Mouse (Mus musculus): ENCODE results near the gene Tmem88. TPM values are rescaled to one million over a fixed set of nuclear protein-coding genes. Genes with fewer than 3 reads are reported as not detected.
A peak's percentile ranks its signal among the peaks of the same experiment; 100 is the strongest.
"Not testable (repeated sequence)": the region's sequence is repeated elsewhere in the genome, so short reads cannot be mapped to it uniquely, and the experiment has no call there.

Tmem88 gene
- total RNA-seq, 4 experiments from 2014 or later: 13.2 to 24.7 (median 19.5) TPM

DNA sequence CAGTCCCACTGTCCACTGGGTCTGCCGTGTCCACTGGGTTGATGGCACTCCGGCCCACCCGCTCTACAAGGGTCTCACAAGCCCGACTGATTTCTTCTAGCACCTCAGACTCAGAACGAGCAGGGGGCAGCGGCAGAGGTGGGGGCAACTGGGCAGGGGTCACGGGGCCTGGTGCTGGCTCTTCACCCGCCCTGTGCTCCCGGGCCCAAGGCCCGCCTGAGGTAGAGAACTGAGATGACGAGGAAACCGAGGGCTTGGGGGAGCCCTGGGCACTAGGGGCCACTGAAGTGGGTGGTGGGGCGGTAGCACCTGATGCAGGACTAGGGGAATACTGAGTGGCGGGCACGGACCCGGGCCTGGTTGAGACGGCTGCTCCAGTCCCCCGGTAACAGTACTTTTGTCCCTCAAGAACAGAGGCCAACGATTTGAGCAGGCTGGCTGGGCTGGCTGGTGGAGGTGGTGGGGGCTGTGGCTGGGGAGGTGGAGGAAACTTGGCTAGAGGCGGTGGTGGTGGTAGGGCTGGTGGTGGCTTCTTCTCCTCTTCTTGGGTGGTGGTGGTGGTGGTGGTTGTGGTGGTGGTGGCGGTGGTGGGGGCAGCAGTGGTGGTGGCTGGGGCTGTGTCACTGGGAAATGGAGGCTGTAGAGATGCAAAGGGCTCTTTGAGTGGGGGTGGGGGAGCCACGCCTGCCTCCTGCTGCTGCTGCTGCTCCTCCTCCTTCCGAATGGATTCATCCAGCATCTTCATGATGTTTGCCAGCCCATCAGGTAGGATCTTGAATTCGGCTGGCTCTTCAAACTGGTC, 6.8 kb upstream of the Tmem88 start:
- DNase-seq (ENCODE audit: low spot score): no peak

DNA sequence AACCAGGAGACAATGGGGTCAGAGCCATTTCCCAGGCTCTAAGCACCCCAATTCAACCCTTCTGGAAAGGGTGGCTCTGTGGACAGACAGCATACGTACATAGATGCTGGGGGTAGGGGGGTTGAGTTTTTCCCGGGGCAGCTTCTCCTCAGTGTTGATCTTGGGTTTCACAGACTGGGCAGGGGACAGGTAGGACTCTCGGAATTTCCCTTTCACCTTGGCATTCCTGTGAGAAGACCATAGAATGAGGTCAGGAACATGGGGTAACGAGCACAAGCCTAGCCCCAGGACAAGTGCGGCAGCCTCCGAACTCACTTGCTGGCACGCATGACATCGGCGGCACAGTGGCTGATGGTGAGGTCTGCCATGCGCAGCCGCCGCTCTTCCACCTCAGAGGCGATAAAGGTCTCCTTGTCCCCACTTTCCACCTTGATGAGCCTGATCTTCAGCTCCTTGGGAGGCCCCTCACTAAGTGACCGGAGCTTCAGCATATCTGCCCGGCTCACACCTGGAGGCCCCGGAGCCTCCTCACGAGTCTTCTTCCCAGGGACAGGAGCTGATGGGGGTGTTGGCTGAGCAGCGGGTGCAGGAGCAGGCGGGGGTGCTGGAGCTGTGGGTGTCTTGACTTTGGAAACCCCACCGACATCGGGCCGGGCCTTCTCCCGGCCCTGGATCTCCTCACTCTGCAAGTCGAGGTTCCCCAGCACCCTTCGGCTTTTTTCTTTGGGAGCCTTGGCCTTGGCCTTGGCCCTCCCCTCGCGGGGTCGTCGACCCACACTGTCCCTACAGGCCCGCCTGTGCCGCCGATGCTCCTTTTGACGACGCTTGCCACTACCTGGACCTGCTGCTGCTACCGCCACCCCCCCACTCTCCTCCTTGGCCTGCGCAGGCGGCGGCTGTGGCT, 5.9 kb upstream of the Tmem88 start:
- DNase-seq (ENCODE audit: low spot score): no peak

DNA sequence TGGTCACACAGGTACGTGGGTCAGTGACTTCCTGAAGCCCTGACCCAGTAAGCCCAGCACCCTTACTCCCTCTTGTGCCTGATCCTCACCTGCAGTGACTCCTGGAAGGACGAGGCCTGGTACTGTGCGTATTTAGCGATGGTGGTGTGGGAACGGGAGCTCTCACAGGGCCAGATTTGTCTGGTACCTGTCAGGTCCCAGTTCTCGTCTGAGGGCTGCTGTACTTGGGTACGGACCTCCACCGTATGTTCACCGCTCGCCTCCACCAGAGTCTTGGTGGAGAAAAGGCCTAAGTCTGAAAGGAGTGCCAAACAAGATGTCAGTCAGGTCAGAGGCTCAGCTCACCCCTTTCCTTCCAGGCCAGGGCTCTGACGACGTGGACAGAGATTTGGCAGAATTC, 4.0 kb upstream of the Tmem88 start:
- no peak for DNase-seq (ENCODE audit: low spot score)

DNA sequence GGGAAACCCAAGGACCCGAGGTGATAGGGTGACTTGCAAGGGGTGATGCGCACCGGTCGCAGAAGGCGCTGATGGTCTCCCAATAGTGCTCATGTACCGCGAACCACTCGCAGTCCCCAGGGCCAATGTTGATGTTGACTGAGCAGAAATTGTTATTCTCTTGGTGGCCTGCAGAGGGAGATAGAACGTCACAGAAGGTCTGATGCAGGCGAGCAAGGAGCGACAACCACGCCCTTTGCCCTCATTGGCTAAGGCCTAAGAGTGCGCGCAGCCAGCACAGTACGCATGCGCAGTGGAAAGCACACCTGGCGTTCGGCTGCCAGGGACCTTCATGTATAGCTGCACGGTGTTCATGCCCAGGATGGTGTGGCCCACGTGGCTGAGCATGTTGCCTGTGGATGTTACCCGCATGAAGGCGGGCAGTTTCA, 3.2 kb upstream of the Tmem88 start:
- DNase-seq (ENCODE audit: low spot score): peak; percentile 87

DNA sequence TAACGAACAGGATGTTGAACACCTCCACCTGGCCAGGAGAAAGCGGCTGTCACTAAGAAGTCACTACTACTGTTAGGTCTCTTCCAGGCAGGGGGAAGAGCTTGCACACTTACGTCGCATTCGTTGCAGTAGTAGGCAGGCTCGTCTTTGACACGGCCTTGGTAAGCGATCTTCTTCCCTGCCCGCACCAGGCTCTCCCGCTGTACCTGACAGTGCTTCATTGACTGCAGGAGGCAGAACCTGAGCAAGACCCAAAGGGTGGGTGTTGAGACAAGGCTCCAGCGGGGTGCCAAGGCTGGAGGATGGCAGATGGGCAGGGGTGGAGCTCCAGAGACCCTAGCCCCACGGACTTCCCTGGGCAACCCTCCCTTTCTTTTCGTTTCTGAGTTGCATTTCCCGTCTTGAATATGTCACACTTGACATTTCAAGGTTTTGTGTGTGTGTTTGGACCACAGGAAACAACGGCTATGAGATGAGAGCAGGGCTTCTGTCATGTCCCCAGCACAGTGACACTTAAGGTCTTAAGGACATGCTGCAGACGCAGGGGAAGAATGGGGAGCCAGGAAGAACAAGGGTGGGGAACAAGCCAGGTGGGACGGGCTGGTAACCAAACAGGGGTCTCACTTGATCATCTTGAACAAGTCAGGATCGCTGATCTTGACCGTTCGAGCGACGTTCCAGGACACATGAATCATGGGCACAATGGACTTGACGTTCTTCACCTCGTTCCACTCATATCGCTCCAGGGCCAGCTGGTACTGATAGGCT, 2.2 kb upstream of the Tmem88 start:
- DNase-seq (ENCODE audit: low spot score): no peak

DNA sequence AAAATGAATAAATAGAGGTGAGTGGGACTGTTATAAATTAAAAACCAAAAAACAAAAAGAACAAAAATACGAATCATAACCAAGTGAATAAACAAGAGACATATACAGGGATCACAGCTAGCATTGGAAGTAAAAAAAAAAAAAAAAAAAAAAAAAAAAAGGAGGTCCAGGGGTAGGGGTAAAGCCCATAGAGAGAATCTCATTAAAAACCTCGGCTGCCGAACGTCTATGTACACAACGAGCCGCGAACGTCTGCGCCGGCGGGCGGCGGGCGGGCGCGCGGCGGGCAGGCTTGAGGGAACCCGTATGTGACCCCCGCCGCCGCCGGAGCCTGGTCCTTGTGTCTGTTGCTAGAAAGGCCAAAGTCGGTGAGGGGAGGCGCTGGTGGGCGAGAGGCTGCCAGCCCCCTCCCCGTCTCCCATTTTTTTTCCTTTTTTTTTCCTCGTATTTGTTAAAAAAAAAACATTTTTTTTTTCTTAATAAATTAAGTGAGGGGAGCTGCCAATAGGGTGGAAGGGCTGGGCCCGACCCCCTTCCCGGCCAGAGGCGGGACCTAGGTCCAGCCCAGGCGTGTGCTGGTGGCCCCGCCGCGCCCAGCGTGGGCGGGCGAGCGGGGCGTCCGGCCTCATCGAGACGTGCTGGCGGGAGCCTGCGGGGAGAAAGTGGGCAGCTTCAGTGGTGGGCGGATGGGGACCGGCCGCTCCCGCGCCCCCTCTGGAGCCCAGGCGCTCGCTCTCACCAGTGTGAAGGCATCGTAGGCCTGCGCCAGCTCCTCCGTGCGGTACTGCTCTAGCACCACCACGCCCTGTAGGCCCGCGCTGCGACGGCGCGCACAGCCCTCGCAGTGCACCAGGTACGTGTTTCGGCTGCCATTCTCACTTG, 1.4 kb upstream of the Tmem88 start:
- no peak for DNase-seq (ENCODE audit: low spot score)

DNA sequence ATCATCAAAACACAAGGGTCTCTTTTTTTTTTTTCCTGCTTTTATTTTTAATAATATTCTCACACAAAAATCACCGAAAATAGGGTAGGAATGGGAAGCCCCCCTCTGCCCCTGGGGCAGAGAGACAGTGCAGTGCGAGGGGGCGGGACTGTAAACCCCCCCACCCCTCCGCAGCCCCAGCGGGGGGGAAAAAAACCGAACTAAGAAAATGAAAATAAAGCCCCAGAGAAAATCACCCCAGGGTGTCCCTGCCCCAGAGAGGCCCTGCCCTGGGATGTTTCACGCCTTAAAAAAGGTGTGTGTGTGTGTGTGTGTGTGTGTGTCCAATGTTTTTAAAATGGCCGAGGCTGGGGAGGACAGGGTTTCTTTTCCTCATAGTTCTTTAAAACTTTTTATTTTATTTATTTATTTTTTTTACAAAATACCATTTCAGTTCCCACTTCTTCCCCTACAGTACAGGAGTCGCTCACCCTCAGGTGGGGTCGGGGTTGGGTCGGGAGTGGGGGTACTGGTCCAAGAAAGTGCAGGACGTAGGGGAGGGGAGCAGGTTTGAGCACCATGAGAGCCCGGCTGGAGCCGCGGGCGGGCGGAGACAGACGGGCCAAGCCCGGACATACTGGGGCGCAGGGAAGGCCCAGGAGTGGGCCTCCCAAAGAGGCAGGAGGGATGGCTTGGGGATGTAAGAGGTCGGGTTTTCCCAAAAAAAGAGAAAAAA, 609 bp upstream of the Tmem88 start:
- DNase-seq (ENCODE audit: low spot score): no peak

DNA sequence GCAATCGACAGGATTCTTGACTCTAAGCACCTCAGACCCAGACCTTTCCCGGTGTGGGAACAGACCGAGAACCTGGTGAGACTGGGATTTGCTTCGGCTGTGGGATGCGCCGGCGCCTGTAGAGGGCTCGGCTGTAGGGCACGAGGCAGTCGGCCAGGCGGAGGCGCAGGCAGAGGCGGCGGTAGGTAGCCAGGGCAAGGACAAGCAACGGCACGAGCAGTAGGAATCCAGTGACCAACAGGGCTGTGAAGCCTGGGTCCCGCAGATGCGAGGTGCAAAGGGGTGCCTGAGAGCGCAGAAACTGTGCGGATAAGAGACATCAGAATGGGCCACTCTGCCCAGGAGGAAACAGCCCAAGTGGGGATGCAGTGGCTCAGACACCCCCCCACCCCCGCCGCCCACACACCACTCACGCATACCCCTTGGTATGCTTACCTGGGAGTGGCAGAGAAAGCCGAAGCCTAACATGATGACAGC, 415 bp downstream of the Tmem88 start:
- no peak for DNase-seq (ENCODE audit: low spot score)

DNA sequence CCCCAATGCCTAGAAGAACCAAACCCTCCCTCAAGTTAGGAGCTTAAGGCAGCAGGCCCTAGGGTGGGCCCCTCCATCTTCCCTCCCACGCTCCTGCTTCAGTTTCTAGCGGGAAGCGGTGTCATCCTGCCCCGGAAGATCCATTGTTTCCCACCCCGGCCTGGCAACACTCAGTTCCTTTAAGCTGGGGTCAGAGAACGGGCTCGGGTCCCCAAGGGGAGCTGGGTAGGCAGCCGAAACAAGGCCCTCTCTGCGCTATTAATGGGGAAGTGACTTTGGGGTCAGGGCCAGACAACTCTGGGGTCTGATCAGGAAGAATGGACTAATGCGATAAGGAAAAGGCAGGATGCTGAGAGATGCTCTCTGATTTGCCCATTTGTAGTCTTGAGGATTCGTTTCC, 1.3 kb downstream of the Tmem88 start:
- peak; percentile 88 for DNase-seq (ENCODE audit: low spot score)

DNA sequence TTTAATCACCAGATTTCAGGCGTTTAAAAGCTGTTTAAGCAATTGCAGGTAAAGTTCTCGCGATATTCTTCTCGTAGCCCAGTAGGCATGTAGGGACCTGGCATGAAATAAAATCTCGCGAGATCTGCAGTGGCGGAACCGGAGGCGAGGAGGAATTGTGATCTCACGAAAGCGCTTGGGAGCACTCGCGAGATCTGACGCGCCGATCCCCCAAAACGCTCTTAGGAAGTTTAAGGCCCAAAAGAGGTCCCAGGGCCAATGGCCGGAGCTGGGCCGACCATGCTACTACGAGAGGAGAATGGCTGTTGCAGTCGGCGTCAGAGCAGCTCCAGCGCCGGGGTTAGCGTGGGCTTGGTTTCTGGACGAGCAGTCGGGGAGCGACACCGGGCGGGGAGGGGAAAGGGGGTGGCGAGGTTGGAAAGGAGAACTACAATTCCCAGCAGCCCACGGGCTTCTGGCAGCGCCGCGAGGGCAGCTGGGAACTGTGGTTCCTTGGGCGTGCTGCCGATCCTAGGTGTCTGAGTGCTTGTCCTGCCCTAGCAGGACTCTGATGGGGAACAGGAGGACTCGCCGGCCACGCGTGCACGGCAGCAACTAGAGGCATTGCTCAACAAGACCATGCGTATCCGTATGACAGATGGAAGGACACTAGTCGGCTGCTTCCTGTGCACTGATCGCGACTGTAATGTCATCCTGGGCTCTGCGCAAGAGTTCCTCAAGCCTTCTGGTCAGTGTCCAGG, 2.2 kb downstream of the Tmem88 start:
- DNase-seq (ENCODE audit: low spot score): peak; percentile 98

DNA sequence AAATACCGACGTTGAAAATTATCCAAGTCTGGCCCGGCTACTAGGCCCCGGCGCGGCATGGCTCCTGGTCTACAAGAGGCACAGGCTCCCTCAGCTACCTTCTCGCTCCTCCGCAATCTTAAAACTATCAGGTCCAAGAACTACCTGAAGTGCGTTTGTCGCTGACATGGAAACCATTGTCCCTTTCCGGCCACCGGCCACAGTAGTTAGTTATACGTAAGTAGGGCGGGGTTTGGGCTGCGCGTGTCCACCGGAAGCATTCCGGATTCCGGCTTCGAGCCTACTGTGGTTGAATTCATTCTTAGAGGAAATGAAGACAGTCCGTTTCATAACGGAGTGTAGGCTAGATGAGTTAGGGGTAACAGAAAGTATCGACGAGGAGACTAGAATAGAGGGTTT, 2.8 kb downstream of the Tmem88 start, which contains the start of the genes Naa38 and Cyb5d1:
Gene Naa38, plus strand, starts transcription at position 253 of the 399 bp plus-strand sequence.
Gene Cyb5d1, minus strand, starts transcription at position 397 of the 399 bp plus-strand sequence.
- peak; percentile 95 for DNase-seq (ENCODE audit: low spot score)

DNA sequence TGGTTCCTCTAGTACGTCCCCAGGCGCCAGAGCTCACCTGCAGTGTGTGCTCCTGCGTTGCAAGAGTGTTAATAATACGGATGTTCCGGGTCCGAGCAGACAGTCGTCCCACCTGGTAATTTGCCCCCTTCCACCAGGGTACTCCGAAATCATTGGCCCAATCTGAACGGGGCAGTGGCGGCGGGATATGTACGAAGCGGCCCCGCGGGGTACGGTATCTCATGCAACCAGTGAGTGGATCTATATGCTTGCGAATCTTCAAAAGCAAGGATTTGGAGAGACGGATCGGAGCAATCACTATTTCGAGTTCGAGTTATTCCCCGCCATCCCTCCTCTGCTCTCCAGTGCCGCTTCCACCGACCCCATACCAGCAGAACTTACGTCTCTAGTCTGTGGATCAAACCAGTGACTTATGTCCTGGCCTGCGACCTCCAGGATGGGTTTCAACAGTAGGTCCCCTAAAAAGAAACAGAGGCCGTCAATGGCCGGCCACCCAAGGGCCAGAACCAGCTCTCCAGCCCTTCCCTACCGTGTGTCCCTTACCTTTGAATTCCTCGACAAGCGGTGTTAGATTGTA, 3.4 kb downstream of the Tmem88 start:
- DNase-seq (ENCODE audit: low spot score): not testable (repeated sequence)

DNA sequence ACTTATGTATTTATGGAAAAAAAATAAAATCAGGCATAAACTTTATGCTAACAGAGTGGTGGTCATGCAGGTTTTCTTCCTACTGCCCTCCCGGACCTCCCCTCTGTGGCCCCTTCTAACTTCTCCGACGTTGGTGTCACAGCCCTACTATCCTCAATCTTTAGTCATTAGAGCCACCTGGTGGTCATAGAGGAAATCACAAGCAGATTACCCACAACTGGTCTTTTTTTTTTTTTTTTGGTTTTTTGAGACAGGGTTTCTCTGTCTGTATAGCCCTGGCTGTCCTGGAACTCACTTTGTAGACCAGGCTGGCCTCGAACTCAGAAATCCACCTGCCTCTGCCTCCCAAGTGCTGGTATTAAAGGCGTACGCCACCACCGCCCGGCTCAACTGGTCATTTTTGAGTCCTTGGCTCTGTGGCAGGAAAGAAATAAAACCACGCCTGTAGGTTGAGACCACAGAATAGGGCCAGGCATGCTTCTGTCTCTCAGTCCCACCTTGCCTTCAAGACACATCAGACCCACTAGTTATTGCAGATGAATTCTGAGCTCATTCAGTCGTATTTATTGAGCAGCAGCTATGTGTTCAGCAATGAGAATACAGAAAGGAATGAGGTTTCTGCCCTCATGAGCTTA, 7.5 kb downstream of the Tmem88 start:
- DNase-seq (ENCODE audit: low spot score): peak; percentile 83

DNA sequence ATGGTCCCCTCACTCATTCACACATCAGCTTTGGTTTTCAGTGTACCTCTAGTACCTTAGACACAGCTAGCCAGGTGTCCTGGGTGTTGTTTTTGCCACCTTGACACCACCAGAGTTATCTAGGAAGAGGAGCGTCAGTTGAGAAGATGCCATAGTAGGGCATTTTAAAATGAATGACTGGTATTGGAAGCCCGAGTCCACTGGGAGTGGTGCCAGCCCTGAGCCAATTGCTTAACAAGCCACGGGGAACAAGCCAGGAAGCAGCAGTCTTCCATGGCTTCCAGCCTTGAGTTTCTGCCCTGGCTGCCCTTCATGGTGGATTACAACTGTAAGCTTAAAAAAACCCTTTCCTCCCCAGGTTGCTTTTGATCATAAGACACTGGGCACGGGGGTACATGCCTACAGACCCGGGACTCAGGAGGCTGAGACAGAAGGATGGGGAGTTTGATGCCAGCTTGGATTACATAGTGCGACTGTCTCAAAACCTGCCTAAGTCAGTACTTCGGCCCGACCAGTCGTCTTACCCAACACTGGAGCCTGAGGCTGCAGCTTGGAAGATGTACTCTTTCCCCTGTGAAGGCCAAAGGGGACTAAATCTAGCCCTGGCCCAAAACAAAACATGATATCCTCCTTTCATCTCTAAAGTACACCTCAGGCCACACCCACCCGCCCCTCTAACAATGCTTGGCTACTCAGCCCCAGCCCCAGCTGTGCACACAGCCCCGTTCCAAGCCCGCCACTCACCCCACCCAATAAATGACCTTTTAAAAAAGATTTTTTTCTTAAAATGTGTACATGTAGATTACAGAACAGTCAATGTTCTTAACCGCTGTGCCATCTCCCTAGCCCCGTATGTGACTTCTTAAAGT, 8.3 kb downstream of the Tmem88 start:
- DNase-seq (ENCODE audit: low spot score): no peak

DNA sequence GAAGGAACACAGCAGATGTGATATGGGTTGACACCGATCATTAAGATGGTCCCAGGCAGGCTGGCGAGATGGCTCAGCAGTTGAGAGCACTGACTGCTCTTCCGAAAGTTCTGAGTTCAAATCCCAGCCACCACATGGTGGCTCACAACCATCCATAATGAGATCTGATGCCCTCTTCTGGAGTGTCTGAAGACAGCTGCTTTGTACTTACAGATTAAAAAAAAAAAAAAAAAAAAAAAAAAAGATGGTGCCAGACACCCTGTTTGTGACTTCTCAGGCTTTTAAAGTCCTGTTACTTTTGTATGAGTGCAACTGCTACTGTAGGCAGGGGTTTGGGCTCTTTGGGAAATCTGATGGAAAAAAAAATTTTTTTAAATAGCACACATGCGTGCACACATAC, 9.4 kb downstream of the Tmem88 start:
- DNase-seq (ENCODE audit: low spot score): no peak

DNA sequence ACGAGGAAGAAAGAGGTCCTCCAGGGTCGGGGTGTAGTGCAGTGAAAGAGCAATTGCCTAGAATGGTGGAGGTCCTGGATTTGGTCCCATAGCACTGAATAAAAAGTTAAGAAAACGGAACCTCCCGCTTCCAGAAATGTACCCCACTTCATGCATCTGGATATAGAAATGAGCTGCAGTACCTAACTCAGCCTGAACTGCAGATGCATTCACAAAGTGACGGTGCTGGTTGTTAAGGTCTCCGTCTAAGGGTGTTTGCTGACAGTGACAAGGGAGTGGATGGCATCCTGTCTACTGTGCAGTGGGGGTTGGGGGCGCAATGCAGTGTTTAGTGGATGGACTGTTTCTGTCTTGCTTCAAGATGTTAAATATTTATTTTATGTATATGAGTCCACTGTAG, 11.3 kb downstream of the Tmem88 start:
- DNase-seq (ENCODE audit: low spot score): no peak

DNA sequence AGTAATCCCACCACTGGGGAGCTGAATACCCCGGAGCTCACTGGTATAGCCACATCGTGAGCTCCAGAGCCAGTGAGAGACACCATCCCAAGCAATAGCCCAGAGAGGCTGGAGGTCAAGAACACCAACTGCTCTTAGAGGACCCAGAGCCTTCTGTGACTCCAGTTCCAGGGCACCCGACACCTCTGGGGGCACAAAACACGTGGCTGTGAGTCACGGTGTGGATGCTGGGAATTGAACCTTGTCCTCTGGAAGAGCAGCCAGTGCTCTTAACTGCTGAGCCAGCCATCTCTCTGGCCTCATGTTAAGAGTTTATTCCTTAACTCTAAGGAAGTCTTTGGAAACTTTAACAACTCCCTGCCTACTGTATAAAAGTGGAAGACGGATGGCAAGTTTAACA, 13.1 kb downstream of the Tmem88 start:
- DNase-seq (ENCODE audit: low spot score): no peak

Data from heart, adult 8-10 months (tissue).